Mouse (Mus musculus): ENCODE data around the gene Arpc4. TPM values are rescaled to one million over a fixed set of nuclear protein-coding genes. Genes with fewer than 3 reads are reported as not detected.
A peak's percentile ranks its signal among the peaks of the same experiment; 100 is the strongest.

Arpc4 gene
- polyA plus RNA-seq, 1 experiment, result 157 TPM

DNA sequence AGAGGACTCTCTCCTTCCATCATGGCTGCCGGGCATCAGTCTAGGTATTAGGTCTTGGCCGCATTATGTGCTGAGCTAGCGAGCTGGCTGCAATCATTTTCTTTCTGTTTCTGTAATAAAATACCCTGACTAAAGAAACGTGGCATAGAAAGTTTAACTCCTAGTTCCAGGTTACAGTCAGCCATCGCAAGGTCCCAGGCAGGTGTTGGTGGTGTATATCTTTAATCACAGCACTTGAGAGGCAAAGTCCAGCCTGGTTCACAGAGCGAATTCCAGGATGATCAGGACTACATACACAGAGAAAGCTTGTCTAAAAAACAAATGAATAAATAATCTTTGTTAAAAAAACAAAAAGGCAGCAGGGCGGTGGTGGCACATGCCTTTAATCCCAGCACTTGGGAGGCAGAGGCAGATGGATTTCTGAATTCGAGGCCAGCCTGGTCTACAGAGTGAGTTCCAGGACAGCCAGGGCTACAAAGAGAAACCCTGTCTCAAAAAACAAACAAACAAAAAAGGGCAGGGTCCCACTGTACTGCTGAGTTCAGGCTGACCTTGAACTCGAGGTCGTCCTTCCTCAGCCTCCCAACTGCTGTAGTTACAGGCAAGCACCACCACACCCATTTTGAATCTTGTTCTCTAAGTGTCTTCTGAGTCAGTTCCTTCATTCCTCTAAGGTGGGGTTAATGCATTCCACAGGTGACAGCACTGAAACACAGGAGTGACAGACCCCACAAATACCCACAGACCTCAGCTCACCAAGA is 18.5 kb downstream of the Arpc4 start:
- no peak for DNase-seq (ENCODE audit: extremely low spot score in 1 of 2, low spot score in 1 of 2)

DNA sequence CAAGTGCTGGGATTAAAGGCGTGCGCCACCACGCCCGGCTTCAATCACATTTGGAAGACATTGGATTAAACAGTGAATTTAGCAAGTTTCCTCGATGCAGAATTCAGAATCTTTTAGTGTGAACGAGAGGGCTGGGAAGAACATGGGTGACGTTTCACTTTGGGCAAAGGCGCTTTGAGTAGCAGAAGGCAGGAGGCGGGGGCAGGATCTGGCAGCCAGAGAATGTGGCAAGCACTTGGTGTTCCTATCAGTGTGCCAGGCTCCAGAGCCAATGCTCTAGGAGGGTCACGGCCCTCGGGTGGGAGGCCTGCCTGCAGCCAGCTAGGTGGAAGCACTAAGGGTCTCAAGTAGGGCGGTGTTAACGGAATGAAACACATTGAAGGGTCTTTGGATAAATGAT is 24.2 kb downstream of the Arpc4 start:
- peak in 1 of 2 experiments; percentile 59 for DNase-seq (ENCODE audit: extremely low spot score in 1 of 2, low spot score in 1 of 2)

DNA sequence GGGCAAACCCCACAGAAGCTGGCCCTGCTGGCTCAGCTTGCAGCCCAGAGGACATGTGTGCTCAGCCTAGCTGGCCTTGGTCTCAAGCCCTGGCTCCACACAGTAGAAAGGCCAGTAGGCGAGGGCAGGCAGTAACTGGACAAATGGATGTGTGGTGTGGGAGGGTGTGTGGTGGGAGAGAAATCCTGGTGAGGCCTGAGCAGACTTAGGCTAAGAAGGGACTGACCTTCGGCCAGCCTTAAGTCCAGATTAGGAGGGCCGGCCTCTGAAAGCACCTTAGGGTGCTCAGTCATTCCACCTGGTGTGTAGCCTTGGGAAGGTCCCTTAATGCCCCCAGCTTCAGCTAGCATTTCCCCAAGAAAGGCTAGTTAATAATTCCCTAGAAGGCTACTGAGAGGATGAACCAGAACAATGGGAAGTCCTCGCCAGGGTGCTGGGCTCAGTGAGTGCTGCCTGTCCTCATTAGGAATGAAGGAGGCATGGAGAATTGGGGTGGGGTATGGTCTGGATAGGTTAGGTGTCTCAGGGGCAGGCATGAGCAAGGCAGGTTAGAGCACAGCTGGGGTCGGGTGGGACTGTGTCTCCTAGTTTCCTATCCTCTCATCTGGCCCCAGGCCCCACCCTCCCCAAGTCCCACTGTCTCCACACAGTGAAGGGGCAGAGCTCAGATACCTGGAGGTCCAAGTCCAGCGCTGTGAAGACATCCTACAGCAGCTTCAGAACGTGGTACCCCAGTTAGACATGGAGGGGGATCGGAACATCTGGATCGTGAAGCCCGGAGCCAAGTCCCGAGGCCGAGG is 26.9 kb downstream of the Arpc4 start:
- no peak for DNase-seq (ENCODE audit: extremely low spot score in 1 of 2, low spot score in 1 of 2)

DNA sequence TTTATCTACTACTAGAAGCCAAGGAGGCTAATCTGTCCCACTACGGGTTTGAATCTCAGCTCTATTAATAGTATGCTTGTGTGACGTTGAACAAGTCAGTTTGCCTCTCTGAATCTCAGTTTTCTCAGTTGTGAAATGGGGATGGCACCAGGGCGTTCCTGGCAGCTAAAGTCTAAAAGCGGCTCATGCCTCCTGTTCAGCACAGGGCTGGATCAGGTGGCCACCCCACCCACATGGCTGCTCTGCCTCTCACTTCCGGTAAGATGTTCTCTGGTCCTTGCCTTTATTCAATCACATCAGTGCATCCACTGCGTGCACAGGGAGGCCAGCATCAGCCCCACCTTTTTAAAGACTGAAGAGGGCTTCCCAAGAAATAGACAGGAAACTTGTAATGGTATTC is 27.6 kb downstream of the Arpc4 start:
- DNase-seq (ENCODE audit: extremely low spot score in 1 of 2, low spot score in 1 of 2), result peak; percentile 66 to 74

DNA sequence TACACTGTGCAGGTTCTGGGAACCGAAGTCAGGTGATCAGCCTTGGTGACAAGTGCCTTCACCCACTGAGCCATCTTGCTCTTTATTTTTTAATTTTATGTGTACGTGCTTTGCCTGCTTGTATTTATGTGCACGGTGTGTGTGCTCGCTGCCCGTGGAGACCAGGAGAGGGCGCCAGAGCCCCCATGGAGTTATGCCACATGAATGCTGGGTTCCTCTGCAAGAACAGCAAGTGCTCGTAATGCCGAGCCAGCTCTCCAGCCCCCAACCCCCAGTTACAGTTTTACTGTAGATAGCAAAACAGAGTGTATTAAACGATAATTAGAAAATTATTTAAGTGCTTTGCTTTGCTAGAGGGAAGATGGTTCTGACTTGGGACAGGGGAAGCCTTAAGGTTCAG is 28.8 kb downstream of the Arpc4 start:
- no peak for DNase-seq (ENCODE audit: extremely low spot score in 1 of 2, low spot score in 1 of 2)

DNA sequence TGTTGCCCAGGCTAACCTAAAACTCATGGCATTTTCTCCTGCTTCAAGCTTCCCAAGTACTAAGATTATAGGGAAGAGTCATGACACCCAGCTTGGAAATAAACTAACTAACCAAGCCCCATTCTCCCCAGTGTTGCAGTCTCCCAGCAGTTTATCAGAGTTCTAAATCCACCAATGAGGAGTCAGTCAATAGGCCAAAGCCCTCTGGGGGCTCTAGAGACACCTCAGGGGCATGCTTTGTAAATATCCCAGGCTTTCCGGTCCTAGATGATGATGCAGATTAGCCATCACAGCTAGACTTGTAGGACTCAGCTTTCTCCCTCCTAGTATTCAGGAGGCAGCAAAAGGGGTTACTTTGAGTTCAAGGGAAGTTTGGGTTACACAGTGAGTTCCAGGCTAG is 32.1 kb downstream of the Arpc4 start:
- DNase-seq (ENCODE audit: extremely low spot score in 1 of 2, low spot score in 1 of 2), result no peak

DNA sequence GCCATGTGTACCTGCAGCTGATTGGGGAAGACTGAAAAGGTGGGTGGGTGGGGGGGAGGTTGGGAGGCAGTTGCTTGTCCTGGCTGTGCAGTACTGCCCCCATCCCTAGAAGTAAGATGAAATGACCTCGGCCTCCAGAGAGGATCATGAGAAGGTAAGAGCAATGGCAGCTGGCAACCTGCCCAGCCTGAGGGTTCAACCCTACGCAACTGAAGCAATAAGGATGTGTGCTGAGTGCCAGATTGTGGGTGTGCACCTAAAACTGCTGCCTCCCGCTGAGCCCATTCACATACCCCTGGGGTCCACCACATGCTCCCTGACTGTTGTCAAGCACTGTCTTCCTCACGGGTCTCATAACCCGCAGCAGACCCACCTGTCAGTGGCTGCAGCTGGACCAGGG is 38.5 kb downstream of the Arpc4 start:
- no peak for DNase-seq (ENCODE audit: extremely low spot score in 1 of 2, low spot score in 1 of 2)

DNA sequence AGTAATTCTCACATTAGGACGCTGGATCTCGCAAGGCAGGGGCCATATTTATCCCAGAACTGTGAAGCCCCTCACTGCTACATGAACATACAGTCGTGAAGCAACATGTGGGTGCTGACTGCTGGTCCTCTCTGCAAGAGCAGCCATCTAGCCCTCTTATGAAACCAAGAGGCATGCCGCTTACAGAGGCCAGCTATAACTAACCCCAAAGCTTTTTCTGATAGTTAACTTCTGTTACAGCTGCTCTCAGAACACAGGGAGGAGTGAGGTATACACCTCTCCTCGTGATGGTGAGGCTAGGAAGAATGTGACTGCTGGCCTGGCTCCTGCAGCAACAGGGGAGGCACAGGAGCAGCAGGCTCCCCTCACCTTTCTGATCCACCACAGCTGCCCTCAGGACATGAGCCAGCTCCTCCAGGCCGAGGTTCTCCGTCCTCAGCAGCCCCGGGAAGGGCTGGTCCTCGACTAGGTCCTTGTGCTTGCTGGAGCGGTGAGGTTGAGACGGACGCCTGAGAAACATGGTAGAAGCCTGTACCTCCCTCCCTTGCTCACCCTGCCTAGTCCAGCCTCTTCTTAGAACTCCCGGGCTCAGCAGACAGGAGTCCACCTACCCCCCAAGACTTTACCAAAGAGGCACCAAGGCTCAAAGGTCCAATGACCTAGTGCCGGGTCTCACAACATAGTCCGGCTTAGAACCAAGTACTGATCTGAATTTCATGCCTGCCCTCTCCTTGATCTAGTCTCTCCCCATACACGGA is 40.7 kb downstream of the Arpc4 start:
- no peak for DNase-seq (ENCODE audit: extremely low spot score in 1 of 2, low spot score in 1 of 2)

DNA sequence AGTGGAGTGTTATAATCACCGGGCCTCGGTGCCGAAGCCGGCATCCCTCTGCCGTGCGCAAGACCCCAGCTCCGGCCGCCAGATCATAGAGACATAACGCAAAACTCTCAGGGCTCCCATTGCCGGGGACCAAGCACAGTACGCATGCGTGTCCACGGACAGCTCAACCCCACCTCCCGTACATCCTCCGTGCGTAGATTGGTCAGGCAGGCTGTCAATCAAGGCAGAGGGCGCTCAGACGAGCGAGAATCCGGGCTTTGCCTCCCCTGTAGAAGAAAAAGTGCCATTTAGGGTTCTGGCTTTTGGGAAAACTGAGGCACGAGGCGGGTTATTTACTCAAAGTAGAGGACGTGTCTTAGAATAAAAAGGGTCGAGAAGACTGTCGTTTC is 41.3 kb downstream of the Arpc4 start, which contains the start of gene Rpusd3:
Gene Rpusd3 (minus strand): TSS at position 142 of the 389 bp plus-strand sequence.
- DNase-seq (ENCODE audit: extremely low spot score in 1 of 2, low spot score in 1 of 2), result peak; percentile 87 to 99

DNA sequence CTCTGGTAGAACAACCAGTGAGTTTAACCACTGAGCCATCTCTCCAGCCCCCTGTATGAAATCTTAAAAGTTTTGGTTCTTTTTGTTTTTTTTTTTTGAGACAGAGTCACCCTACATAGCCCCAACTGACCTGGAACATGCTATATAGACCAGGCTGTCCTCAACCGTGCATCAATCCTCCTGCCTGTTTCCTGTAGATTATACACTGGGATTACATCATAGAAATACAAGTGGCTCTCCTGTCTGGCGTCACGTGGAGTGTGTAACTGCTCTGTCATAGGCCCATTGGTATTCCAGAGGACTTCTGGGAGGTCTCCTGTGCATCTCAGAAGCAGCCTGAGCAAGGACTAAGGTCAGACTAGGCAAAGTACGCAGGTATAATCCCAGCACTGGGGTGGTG is 45.1 kb downstream of the Arpc4 start:
- DNase-seq (ENCODE audit: extremely low spot score in 1 of 2, low spot score in 1 of 2), result no peak

DNA sequence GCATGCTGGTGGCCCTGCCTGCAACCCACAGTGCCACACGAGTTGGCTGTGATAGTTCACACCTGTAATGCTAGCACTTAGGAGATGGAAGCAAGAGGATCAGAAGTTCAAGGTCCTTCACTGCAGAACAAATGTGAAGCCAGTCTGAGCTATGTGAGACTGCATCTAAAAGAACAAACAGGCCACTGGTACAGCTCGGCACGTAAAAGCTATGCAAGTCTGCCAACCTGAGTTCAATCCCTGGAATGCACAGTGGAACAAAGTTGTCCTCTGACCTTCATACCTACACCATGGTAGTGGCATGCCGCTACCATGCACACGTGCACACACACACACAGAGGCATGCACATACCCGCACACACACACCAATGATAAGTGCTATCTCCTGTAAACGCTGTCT is 46.3 kb downstream of the Arpc4 start:
- peak in 1 of 2 experiments; percentile 30 for DNase-seq (ENCODE audit: extremely low spot score in 1 of 2, low spot score in 1 of 2)

DNA sequence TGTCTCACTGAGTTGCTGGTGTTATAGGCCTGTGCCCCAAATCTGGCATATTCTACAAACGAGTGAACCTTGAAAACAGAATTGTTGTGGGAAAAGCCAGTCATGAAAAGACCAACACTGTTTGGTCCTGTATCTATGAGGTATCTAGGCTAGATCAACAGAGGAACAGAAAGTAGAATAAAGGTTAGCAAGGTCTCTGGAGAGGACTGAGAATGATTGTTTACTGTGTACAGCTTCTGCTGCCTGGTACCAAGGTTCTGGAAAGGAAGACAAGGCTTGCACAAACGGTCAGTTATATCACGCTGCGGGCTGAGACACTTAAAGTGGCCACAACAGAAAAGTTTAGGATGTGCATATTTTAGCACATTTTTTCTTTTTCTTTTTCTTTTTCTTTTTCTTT is 48.8 kb downstream of the Arpc4 start:
- no peak for DNase-seq (ENCODE audit: extremely low spot score in 1 of 2, low spot score in 1 of 2)

DNA sequence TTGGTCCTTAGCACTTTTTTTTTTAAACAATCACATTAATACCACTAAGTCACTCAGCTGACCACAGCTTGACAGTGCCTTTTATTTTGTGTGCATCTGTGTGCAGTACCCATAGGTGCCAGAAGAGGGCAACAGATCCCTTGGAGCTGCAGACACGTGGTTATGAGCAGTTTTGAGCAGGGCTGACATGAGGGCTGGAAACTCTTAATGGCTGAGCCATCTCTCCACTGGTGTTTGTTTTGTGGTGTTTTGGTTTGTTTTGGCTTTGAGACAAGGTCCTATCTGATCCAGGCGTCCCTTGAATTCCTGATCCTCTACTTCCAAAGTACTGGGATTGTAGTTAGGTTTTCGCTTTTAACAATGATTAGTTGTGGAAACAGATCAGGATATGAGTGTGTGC is 49.5 kb downstream of the Arpc4 start:
- no peak for DNase-seq (ENCODE audit: extremely low spot score in 1 of 2, low spot score in 1 of 2)

DNA sequence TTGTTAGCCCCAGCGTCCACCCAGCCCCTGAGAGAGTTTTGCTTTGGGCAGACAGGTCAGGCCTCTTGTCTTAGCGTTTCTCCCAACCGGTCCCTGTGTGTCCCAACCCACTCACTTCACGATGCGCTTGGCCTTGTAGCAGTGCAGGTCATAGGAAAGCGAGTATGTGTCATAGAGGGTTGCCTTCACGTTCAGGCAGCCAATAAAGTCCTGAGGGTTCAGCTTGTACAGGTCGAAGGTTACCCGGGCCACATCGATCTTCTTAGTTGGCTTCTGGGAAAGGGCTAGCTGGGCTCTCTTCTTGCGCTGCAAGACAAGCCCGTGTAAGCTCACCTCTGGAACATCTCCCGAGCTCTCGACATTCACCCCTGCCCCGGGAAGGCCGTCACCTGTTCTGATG is 50.1 kb downstream of the Arpc4 start:
- DNase-seq (ENCODE audit: extremely low spot score in 1 of 2, low spot score in 1 of 2), result no peak

DNA sequence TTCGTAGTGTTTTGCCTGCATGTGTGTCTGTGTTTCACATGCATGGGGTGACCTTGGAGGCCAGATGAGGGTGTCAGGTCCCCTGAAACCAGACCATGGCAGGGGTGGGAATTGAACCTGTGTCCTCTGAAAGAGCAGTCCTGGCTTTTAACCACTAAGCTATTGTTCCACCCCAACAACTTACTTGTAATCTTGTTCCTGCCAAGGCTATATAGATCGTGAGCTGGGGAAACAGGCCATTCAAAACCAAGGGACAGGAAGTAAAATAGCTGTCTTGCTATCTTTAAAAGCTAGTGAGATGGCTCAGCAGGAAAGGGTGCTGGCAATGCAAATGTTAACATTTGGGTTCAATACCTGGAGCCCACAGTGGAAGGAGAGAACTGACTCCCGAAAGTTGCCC is 52.0 kb downstream of the Arpc4 start:
- no peak for DNase-seq (ENCODE audit: extremely low spot score in 1 of 2, low spot score in 1 of 2)

DNA sequence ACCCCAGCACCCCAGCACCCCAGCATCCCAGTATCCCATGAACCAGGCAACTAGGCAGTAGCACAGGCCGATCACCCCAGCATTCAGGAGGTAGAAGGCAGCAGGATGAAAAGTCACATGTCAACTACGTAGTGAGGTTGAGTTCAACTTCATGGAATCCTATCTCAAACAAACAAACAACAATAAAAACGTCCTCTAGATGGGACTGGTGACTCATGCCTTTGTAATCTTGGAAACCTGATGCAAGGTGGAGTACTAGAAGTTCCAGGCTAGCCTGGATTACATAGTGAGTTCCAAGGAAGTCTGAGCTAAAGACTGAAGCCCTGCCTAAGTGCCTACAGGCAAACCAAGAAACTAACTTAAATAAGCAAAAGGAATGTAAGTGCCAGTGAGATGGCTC is 52.9 kb downstream of the Arpc4 start:
- DNase-seq (ENCODE audit: extremely low spot score in 1 of 2, low spot score in 1 of 2), result no peak

DNA sequence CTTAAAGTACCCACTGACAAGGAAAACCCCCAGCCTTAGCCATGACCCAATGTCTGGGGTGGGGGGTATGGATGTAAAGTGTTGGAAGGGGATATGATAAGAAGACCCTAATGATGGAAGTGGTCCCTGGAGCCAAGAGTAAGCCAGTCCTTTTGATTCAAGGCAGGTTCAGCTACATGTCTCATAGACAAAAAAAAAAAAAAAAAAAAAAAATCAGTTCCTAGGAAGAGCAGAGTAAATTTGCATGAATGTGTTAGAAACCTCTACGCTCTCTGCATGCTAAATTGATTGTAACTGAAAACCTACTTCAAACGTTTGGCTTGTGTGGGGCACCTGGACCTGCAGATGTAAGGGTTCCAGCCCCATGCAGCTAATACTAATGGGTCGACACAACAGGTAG is 53.9 kb downstream of the Arpc4 start:
- no peak for DNase-seq (ENCODE audit: extremely low spot score in 1 of 2, low spot score in 1 of 2)

DNA sequence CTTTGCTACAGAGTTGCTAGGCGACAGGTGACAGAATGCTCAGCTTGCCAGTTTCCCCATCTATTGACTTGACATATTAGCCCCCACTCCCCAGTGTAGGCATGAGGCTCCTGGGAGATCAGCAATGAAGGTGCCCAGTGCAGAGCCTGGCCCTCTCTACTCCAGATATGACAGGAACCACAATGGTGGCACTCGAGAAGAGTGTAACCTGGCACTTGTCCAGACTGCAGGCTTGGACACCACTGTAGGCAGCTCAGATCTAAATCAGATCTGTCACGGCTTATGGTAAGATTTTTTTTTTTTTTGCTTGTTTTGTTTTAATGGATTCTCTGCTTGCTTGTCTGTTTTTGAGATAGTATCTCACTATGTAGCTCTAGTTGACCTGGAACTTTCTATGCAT is 55.7 kb downstream of the Arpc4 start:
- no peak for DNase-seq (ENCODE audit: extremely low spot score in 1 of 2, low spot score in 1 of 2)

DNA sequence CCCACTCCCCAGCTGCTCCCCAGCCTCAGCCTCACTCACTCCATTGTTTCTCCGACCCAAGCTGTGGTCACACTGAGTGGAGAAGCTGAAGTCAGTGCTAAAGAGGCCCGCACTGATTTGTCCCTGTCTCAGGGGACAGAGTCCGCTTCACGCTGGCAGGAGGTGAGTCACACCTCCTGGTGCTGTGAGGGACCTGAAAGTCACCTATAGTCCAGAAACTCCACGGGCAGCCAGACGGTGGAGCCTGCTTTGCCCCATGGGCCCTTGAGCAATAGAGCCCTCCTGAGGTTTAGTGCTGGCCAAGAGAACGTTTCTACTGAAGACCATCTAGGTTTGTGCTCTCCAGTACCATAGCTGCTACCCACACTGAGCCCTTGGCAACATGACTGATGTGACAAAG is 56.8 kb downstream of the Arpc4 start:
- DNase-seq (ENCODE audit: extremely low spot score in 1 of 2, low spot score in 1 of 2), result no peak

DNA sequence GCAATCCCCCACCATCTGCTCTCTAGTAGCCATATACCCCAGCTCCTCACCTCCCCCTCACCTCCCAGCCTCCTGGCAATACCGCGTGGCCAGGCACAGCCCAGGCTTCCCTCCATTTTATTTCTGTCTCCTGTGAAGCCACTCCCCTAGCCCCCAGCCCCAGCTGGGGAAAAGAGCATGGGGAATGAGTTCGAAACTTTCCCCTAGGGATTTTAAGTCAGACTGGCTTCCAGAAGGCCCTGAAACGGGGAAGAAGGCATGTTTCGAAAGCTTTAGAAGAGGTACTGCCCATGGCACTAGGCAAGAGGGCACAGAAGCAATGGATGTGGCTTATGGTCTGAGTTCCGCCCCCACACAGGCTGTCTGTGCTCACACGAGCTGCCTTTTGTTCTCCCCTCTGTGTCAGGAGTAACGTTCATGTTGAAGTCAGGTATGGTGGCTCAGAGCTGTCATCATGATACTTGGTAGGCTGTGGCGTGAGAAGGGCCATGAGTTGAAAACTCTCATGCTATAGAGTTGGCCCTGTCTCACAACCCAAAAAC is 57.8 kb downstream of the Arpc4 start, which contains the start of gene Cidec:
Gene Cidec (minus strand): TSS at position 97 of the 542 bp plus-strand sequence.
- no peak for DNase-seq (ENCODE audit: extremely low spot score in 1 of 2, low spot score in 1 of 2)

DNA sequence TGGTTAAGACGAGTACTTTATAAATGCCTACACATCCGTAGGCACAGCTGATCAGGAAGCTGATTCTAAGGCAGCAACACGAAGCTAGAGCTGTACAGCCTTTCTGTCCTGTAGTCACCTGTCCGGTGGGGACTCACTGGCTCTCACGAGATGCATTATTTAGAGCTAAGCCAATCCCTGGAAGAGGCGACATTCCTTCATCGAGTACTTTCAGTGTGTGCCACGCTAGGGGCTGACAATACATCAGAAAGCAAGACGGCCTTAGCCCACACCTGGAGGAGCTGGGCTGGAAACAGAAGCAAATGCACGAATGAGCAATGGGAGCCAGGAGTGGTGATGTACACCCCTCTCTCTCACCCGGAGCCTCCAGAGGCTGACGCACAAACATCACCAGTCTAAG is 59.2 kb downstream of the Arpc4 start:
- DNase-seq (ENCODE audit: extremely low spot score in 1 of 2, low spot score in 1 of 2), result no peak
